Mouse (Mus musculus) liver, postnatal 0 days (tissue): Measurements from ENCODE around the gene Mylip.

Source experiments
- CTCF ChIP-seq: sonication (generic); IDR thresholded peaks from 2 replicates; pipeline ENCODE4 v1.5.1; 2016; ENCODE audit warnings: antibody characterized with exemption, low read depth
- EP300 ChIP-seq: IDR thresholded peaks from 2 replicates; pipeline ENCODE4 v1.6.1; 2016; ENCODE audit warnings: antibody characterized with exemption, low read depth, mild to moderate bottlenecking

- no peak for TF ChIP-seq CTCF
- TF ChIP-seq EP300: no peak
Observed at GRCm38 (mm10) chr13:45418986-45419385, 29.4 kb downstream of the Mylip start.
